ENCODE assay signal across 9 mouse cellular contexts in the genomic region with DNA sequence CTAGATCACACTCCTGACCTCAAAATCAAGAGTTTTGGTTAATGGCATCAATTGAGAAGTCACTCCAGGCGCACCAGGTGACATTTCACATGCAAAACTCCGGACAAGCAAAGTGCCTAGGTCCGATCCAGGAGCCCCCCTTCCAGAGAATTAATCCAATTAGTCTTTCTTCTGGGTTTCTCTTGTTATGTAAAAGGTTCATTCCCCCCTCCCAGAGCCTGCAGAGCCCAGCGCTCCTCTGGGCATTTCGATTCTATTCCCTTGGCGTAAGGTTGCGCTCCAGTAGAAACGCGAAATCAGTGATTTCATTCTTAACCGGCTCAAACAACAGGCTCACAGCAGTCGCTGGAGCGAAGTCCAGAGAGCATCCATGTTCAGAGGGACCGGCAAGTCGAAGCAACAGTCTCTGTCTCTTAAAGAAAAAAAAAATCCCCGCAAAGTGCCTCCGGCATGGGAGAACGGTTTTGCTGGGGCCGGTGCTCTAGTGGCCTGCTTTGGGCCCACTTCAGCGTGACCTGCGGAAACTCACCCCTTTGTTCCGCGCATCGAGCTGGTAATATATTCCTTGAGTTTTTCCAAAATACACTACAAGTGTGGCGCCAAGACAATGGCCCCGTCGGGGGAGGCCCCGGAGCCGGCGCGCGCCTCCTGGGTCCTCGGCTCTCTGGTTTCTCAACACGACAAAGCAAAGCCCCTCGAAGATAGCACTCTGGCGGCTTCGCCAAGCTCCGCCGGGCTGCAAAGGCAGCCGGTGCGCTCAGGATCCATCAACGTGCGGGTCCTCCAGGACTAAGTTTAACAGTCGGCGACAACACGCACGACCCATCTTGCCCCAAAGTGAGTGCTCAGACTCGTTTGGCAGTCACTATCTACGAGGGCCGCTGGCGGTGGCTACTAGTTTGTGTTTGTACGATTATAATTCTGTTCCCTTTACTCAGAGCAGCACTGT. TPM values are rescaled to one million over a fixed set of nuclear protein-coding genes. Genes with fewer than 3 reads are reported as not detected.
A peak's percentile ranks its signal among the peaks of the same experiment; 100 is the strongest.
DNase-seq lines count a peak whose midpoint lies in the region; ATAC-seq and TF ChIP-seq lines count a peak whose summit lies in the region.
"Had no signal": no experiment of that assay in that cellular context is flagged by ENCODE, and none has a peak within 500 bp of the region (broad histone marks: within the 10 kb centered on the region; RNA-seq: fewer than 3 reads in every experiment).

No protein-coding gene starts in this region.

- no peaks in the 10 kb centered on the region for H3K9me3 ChIP-seq in hindbrain, embryonic 15.5 days
- no peaks in the 10 kb centered on the region for H3K9me3 ChIP-seq in midbrain, embryonic 13.5 days

- WGBS in kidney, adult 2 months = 12% methylated on average over 51 of the region's 51 CpGs
- 2% methylated on average over 51 of the region's 51 CpGs for WGBS in hindbrain, embryonic 15.5 days
- WGBS in midbrain, embryonic 13.5 days = under 1% methylated on average over 51 of the region's 51 CpGs

- no peak for ATAC-seq in hindbrain, embryonic 15.5 days (ENCODE audit: low FRiP score, low read depth)
- ATAC-seq in midbrain, embryonic 13.5 days = no peak
- no peak for ATAC-seq in megakaryocyte progenitor cell, adult 5-6 weeks (replicated peaks; ENCODE audit: poor library complexity)

- peak overlapping the region; percentile 42 for H3K9ac ChIP-seq in hindbrain, embryonic 15.5 days
- peak overlapping the region; percentile 74 for H3K9ac ChIP-seq in midbrain, embryonic 13.5 days (replicated peaks)

- peak overlapping the region; percentile 66 for H3K4me2 ChIP-seq in hindbrain, embryonic 15.5 days
- H3K4me2 ChIP-seq in midbrain, embryonic 13.5 days (replicated peaks) = peak overlapping the region; percentile 78

- no peak for TF ChIP-seq CTCF in kidney, adult 2 months (conservative IDR thresholded peaks at IDR 0.05; ENCODE audit: insufficient read depth, insufficient read length, low read depth, low read length)

- no peak overlapping the region for H3K27ac ChIP-seq in kidney, adult 2 months (ENCODE audit: insufficient read depth, low read depth, low read length)
- peak overlapping the region; percentile 68 for H3K27ac ChIP-seq in hindbrain, embryonic 15.5 days (replicated peaks)
- H3K27ac ChIP-seq in midbrain, embryonic 13.5 days = peak overlapping the region; percentile 92

- peaks cover 12% of the 10 kb centered on the region for H3K27me3 ChIP-seq in kidney, adult 2 months (replicated peaks; ENCODE audit: control insufficient read depth, insufficient read depth, low read length)
- peaks cover 22% of the 10 kb centered on the region for H3K27me3 ChIP-seq in hindbrain, embryonic 15.5 days
- peaks cover 36% of the 10 kb centered on the region for H3K27me3 ChIP-seq in midbrain, embryonic 13.5 days

- peak; percentile 46 for DNase-seq in kidney, adult 2 months
- DNase-seq in kidney, postnatal 25 days = no peak
- peak; percentile 52 for DNase-seq in embryo, embryonic 10 days (ENCODE audit: low spot score)
- DNase-seq in cerebellum, adult 11-12 months = no peak
- DNase-seq in adrenal gland, postnatal 4 days (ENCODE audit: low spot score in 2 of 2) = no peak

- peaks cover 2% of the 10 kb centered on the region; the same call in 1 of the 2 replicates for H3K4me1 ChIP-seq in kidney, adult 2 months (ENCODE audit: control insufficient read depth, insufficient read depth, low read length)
- H3K4me1 ChIP-seq in hindbrain, embryonic 15.5 days (replicated peaks) = peaks cover 62% of the 10 kb centered on the region
- peaks cover 80% of the 10 kb centered on the region for H3K4me1 ChIP-seq in midbrain, embryonic 13.5 days (replicated peaks)

- no peak overlapping the region for H3K4me3 ChIP-seq in kidney, adult 2 months (ENCODE audit: insufficient read depth, low read depth, low read length)
- peak overlapping the region; percentile 40 for H3K4me3 ChIP-seq in hindbrain, embryonic 15.5 days
- H3K4me3 ChIP-seq in midbrain, embryonic 13.5 days (replicated peaks) = peak overlapping the region; percentile 46
- H3K4me3 ChIP-seq: myocyte had no signal

- TF ChIP-seq POLR2A in kidney, adult 2 months (IDR thresholded peaks at IDR 0.05; ENCODE audit: low read depth, low read length) = no peak

- no peaks in the 10 kb centered on the region for H3K36me3 ChIP-seq in kidney, adult 2 months (ENCODE audit: control insufficient read depth, insufficient read depth, low read length)
- H3K36me3 ChIP-seq in hindbrain, embryonic 15.5 days = no peaks in the 10 kb centered on the region
- H3K36me3 ChIP-seq in midbrain, embryonic 13.5 days = no peaks in the 10 kb centered on the region

RNA-seq across cellular contexts. Expression of a gene that starts 2.9 kb away (rescaled TPM):
- polyA plus RNA-seq in kidney, adult 2 months (2012; rRNA removed) = 0.23 and 0.41 TPM in 2 replicates
- polyA plus RNA-seq in hindbrain, embryonic 15.5 days (2015; fragmentation: Nextera tagmentation; extraction: Ambion mirVana) = 18.0 and 23.7 TPM in 2 replicates
- 29.0 and 34.3 TPM in 2 replicates for polyA plus RNA-seq in midbrain, embryonic 13.5 days (2015; fragmentation: Nextera tagmentation; extraction: Ambion mirVana)
- under 1 TPM in 1 of 2 experiments, not detected in 1; 0.17 TPM for total RNA-seq in adrenal gland, postnatal 4 days (2021)
- total RNA-seq in megakaryocyte progenitor cell, adult 5-6 weeks (2015) = not detected in 2 replicates
- not detected in 2 replicates for total RNA-seq in megakaryocyte progenitor cell, adult 5-6 weeks (2017)

Comparison
In these comparisons a context has a peak if more than half of its experiments do, and no peak if none do; other contexts are left out.
1. DNase-seq: peak in kidney, adult 2 months (single experiment) and embryo, embryonic 10 days (single experiment); none in kidney, postnatal 25 days (0 of 2), cerebellum, adult 11-12 months (single experiment) and adrenal gland, postnatal 4 days (0 of 2).
2. RNA of a gene that starts 2.9 kb away (polyA plus RNA-seq): 29.0 to 34.3 TPM in midbrain, embryonic 13.5 days and 18.0 to 23.7 TPM in hindbrain, embryonic 15.5 days; 0.23 to 0.41 TPM in kidney, adult 2 months; every median in the first group is over 10 times any median in the second.